Mouse (Mus musculus): ENCODE data around the gene Cfi. TPM values are rescaled to one million over a fixed set of nuclear protein-coding genes. Genes with fewer than 3 reads are reported as not detected.

Cfi gene
- total RNA-seq (2023; ENCODE audit: inconsistent age): not detected in 4 replicates

GRCm38 (mm10) chr3:129835388-129835934 lies at the start of gene Cfi:
Gene Cfi, plus strand, starts transcription at chr3:129835884.

GRCm38 (mm10) chr3:129803765-129804164 lies 31.9 kb upstream of the Cfi start, which contains the start of gene Lrit3:
Gene Lrit3, minus strand, starts transcription at chr3:129804030.

GRCm38 (mm10) chr3:129822206-129822775 lies 13.4 kb upstream of the Cfi start, which contains the start of gene Rrh:
Gene Rrh, minus strand, starts transcription at chr3:129822587.

GRCm38 (mm10) chr3:129831035-129831568 lies 4.6 kb upstream of the Cfi start, which contains the start of gene Gar1:
Gene Gar1, minus strand, starts transcription at chr3:129831396.

GRCm38 (mm10) chr3:129878405-129879021 lies 42.8 kb downstream of the Cfi start, which contains the start of gene Pla2g12a:
Gene Pla2g12a, plus strand, starts transcription at chr3:129878606.

GRCm38 (mm10) chr3:129901271-129901809 lies 65.7 kb downstream of the Cfi start, which contains the start of gene Casp6:
Gene Casp6, plus strand, starts transcription at chr3:129901425.

Other genes with a start within 250 kb of the Cfi start
- 2.3 to 5.0 TPM (median 3.1 TPM) in 4 replicates for gene Egf, start 80.6 kb upstream of the Cfi start, total RNA-seq (2023; ENCODE audit: inconsistent age)
- not detected in 4 replicates for gene Lrit3, start 31.9 kb upstream of the Cfi start, total RNA-seq (2023; ENCODE audit: inconsistent age)
- gene Rrh, start 13.3 kb upstream of the Cfi start, total RNA-seq (2023; ENCODE audit: inconsistent age): 2.3 to 3.9 TPM (median 3.3 TPM) in 4 replicates
- 53.0 to 74.8 TPM (median 70.2 TPM) in 4 replicates for gene Gar1, start 4.5 kb upstream of the Cfi start, total RNA-seq (2023; ENCODE audit: inconsistent age)
- 13.1 to 17.4 TPM (median 16.3 TPM) in 4 replicates for gene Pla2g12a, start 42.7 kb downstream of the Cfi start, total RNA-seq (2023; ENCODE audit: inconsistent age)
- gene Casp6, start 65.5 kb downstream of the Cfi start, total RNA-seq (2023; ENCODE audit: inconsistent age): 20.1 to 30.1 TPM (median 26.1 TPM) in 4 replicates
- not detected in 4 replicates for gene Mcub, start 134.3 kb downstream of the Cfi start, total RNA-seq (2023; ENCODE audit: inconsistent age)
- 101 to 141 TPM (median 111 TPM) in 4 replicates for gene Sec24b, start 225.7 kb downstream of the Cfi start, total RNA-seq (2023; ENCODE audit: inconsistent age)